Mouse (Mus musculus) liver, embryonic 15.5 days (tissue): Measurements from ENCODE around the gene Ddx21. TPM values are rescaled to one million over a fixed set of nuclear protein-coding genes. Genes with fewer than 3 reads are reported as not detected.
"Not testable (repeated sequence)": the region's sequence is repeated elsewhere in the genome, so short reads cannot be mapped to it uniquely, and the experiment has no call there.

Source experiments
- ATAC-seq: fragments of 200-750 bp; cut with Nextera tagmentation; 2 replicates; pipeline ENCODE4 v1.8.0; 2017; ENCODE audit warnings: moderate number of reproducible peaks, mild to moderate bottlenecking, moderate library complexity; ENCODE audit not compliant: insufficient read depth
- H3K27ac ChIP-seq: fragments of 300-500 bp; sonication (generic); replicated peaks from 2 replicates; pipeline ENCODE4 v1.5.1; 2015; ENCODE audit warnings: mild to moderate bottlenecking, inconsistent platforms
- H3K27me3 ChIP-seq: fragments of 300-500 bp; sonication (generic); 2 replicates; pipeline ENCODE4 v1.6.1; 2015; ENCODE audit warnings: mild to moderate bottlenecking, inconsistent platforms
- H3K36me3 ChIP-seq: fragments of 300-500 bp; sonication (generic); replicated peaks from 2 replicates; pipeline ENCODE4 v1.6.1; 2015; ENCODE audit warnings: moderate library complexity, mild to moderate bottlenecking, inconsistent platforms
- H3K4me1 ChIP-seq: fragments of 300-500 bp; sonication (generic); replicated peaks from 2 replicates; pipeline ENCODE4 v1.6.1; 2015; ENCODE audit warnings: inconsistent platforms
- H3K4me2 ChIP-seq: fragments of 300-500 bp; sonication (generic); 2 replicates; pipeline ENCODE4 v1.6.1; 2015; ENCODE audit warnings: moderate library complexity, mild to moderate bottlenecking, inconsistent platforms
- H3K4me3 ChIP-seq: fragments of 300-500 bp; sonication (generic); replicated peaks from 2 replicates; pipeline ENCODE4 v1.5.1; 2015; ENCODE audit warnings: mild to moderate bottlenecking, inconsistent platforms
- H3K9ac ChIP-seq: fragments of 300-500 bp; sonication (generic); 2 replicates; pipeline ENCODE4 v1.6.1; 2015; ENCODE audit warnings: moderate library complexity, mild to moderate bottlenecking, inconsistent platforms
- H3K9me3 ChIP-seq: fragments of 300-500 bp; sonication (generic); replicated peaks from 2 replicates; pipeline ENCODE4 v1.6.1; 2016; ENCODE audit warnings: inconsistent platforms
- WGBS: fragments of 180-500 bp; shearing (Covaris S2); methylation state at CpG from one replicate; pipeline ENCODE4 v1.1.7; 2015; ENCODE audit warnings: mixed read lengths; ENCODE audit not compliant: insufficient replicate concordance; 5-methylcytosine and 5-hydroxymethylcytosine counted together
- polyA plus RNA-seq: library from polyadenylated mRNA; unstranded; fragments of >200 nt; fragmentation: Nextera tagmentation; extraction: Ambion mirVana; gene quantifications from 2 replicates; pipeline ENCODE4 v1.2.1, GENCODE M21; 2015

Ddx21 gene
- polyA plus RNA-seq, 1 experiment from 2014 or later: 11.8 TPM

DNA sequence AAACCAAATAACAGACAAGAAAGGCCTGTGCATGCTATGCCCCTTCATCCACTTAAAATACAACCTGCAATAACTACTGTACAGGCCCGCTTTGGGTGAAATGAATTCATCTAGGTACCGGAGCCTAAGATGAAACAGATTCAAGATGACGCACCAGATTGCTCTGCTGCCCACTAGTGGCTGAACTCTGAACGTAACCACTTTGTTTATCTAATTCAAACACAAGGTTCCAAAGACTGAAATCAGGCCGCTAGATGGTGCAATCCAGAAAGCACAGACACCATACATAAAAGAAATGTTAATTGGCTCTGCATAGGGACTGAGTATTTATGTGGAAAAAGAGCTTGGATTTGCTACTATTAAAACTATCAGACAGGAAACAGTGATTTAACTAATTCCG, 11.9 kb downstream of the Ddx21 start:
- H3K4me1 ChIP-seq: 0 out of 2 replicates have a peak, but pooled peaks cover 3% of the 10 kb centered on the region
- no peaks in the 10 kb centered on the region for H3K9me3 ChIP-seq
- H3K4me2 ChIP-seq: no peak overlapping the region
- peaks cover 98% of the 10 kb centered on the region for H3K36me3 ChIP-seq
- H3K27ac ChIP-seq: no peak overlapping the region
- H3K27me3 ChIP-seq: no peaks in the 10 kb centered on the region
- ATAC-seq: no peak
- 29% methylated on average over 6 of the region's 6 CpGs for WGBS
- no peak overlapping the region for H3K4me3 ChIP-seq
- no peak overlapping the region for H3K9ac ChIP-seq

DNA sequence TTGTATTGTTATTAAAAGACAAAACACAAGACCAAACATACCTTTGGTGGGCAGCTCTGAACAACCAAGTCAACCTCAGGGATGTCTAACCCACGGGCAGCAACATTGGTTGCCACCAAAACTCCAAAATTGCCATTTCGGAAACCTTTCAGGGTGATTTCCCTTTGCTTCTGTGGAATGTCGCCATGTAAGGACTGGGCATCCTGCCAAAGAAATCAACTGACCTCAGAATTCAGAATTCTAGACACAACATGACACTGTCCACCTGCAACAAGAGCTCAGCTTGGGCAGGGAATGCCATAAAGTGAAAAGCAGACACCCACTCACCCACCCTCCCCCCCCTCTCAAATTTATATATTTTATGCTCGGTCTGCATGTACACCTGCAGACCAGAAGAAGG, 13.5 kb downstream of the Ddx21 start:
- ATAC-seq: no peak
- Histone ChIP-seq H3K27me3 (no peaks in the 10 kb centered on the region), H3K9me3 (no peaks in the 10 kb centered on the region), H3K9ac (no peak overlapping the region), H3K27ac (no peak overlapping the region), H3K4me1 (0 out of 2 replicates have a peak, but pooled peaks cover 3% of the 10 kb centered on the region), H3K4me3 (no peak overlapping the region), H3K4me2 (no peak overlapping the region), H3K36me3 (peaks cover 98% of the 10 kb centered on the region)
- WGBS: 61% methylated on average over 4 of the region's 4 CpGs

DNA sequence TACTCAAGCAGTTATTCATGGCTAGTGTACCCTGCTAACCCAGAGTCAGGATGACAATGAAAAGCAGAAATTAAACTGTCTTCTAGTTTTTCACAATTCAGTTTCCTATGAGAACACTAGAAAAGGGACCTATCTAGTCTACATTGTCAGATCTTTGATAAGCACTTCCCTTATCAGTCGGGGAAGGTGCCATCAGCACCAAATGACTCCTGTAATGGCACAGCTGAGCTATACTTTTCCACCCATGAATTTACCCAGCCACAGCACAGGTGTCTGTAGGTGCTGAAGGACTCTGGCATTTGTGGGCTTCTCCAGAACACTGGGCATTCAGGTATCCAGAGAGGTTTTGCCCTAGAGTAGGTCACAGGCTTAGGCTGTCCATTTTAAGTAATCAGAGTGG, 18.8 kb downstream of the Ddx21 start:
- no peak for ATAC-seq
- no peaks in the 10 kb centered on the region for H3K27me3 ChIP-seq
- H3K4me1 ChIP-seq: peaks cover 6% of the 10 kb centered on the region
- no peaks in the 10 kb centered on the region for H3K9me3 ChIP-seq
- H3K27ac ChIP-seq: no peak overlapping the region
- no peak overlapping the region for H3K9ac ChIP-seq
- H3K4me3 ChIP-seq: no peak overlapping the region
- no peak overlapping the region for H3K4me2 ChIP-seq
- 50% methylated on average over 1 of the region's 1 CpGs for WGBS
- H3K36me3 ChIP-seq: peaks cover 82% of the 10 kb centered on the region

DNA sequence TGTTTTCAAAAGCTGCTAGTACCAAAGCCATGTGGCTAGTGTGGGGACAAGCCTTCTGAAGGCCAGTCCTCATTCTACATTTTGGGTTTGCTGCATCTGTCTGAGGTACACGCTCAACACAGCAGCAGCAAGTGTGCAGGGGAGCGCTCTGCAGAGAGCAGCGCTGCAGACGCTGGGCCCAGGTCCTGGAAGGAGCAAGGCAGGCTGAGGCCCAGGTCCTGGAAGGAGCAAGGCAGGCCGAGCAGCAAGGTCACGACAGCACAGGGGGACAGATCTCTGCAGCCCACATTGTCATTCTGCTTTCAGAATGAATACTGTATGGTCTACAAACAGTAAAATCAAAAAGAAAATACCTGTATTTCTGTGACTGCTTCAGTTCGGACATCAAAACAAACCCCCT, 19.4 kb downstream of the Ddx21 start:
- Histone ChIP-seq H3K36me3 (peaks cover 77% of the 10 kb centered on the region), H3K4me2 (no peak overlapping the region), H3K4me1 (peaks cover 8% of the 10 kb centered on the region), H3K9me3 (no peaks in the 10 kb centered on the region), H3K4me3 (no peak overlapping the region), H3K9ac (no peak overlapping the region), H3K27me3 (no peaks in the 10 kb centered on the region), H3K27ac (no peak overlapping the region)
- 70% methylated on average over 7 of the region's 7 CpGs for WGBS
- no peak for ATAC-seq

DNA sequence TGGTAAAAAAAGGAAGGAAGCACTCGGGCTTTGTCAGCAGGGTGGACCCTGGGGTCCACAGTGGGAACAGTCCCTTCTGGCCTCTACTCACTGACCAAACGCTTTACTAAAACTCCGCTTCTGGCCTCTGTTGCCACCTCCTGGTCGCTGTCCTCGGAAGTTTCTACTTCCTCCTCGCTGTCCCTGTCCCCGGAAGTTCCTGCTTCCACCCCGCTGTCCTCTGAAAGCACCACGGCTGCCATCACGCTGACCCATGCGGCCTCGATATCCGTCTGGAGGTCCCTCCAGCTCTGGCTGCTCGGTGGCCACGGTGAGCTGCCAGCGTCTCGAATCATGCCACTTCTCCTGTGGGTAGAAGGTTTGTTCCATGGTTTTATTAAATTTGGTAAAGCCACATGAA, 19.8 kb downstream of the Ddx21 start:
- peaks cover 72% of the 10 kb centered on the region for H3K36me3 ChIP-seq
- no peak for ATAC-seq
- no peak overlapping the region for H3K9ac ChIP-seq
- H3K27me3 ChIP-seq: no peaks in the 10 kb centered on the region
- H3K9me3 ChIP-seq: no peaks in the 10 kb centered on the region
- peaks cover 13% of the 10 kb centered on the region for H3K4me1 ChIP-seq
- H3K27ac ChIP-seq: no peak overlapping the region
- no peak overlapping the region for H3K4me3 ChIP-seq
- 82% methylated on average over 17 of the region's 17 CpGs for WGBS
- no peak overlapping the region for H3K4me2 ChIP-seq

DNA sequence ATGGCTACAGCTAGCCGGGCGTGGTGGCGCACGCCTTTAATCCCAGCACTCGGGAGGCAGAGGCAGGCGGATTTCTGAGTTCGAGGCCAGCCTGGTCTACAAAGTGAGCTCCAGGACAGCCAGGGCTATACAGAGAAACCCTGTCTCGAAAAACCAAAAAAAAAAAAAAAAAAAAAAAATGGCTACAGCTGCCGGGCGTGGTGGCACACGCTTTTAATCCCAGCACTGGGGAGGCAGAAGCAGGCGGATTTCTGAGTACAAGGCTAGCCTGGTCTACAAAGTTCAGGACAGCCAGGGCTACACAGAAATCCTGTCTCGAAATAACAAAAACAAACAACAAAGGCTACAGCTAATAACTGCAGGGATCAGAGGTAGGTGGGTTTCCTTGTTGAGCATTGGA, 23.0 kb downstream of the Ddx21 start:
- ATAC-seq, H3K9me3 ChIP-seq, H3K9ac ChIP-seq, H3K27me3 ChIP-seq, H3K4me3 ChIP-seq, H3K4me2 ChIP-seq: not testable (repeated sequence)
- H3K4me1 ChIP-seq: peaks cover 18% of the 10 kb centered on the region
- H3K27ac ChIP-seq: 0 out of 2 replicates have a peak overlapping the region, but pooled peaks have one; percentile 24
- 77% methylated on average over 12 of the region's 13 CpGs for WGBS
- H3K36me3 ChIP-seq: peaks cover 50% of the 10 kb centered on the region

DNA sequence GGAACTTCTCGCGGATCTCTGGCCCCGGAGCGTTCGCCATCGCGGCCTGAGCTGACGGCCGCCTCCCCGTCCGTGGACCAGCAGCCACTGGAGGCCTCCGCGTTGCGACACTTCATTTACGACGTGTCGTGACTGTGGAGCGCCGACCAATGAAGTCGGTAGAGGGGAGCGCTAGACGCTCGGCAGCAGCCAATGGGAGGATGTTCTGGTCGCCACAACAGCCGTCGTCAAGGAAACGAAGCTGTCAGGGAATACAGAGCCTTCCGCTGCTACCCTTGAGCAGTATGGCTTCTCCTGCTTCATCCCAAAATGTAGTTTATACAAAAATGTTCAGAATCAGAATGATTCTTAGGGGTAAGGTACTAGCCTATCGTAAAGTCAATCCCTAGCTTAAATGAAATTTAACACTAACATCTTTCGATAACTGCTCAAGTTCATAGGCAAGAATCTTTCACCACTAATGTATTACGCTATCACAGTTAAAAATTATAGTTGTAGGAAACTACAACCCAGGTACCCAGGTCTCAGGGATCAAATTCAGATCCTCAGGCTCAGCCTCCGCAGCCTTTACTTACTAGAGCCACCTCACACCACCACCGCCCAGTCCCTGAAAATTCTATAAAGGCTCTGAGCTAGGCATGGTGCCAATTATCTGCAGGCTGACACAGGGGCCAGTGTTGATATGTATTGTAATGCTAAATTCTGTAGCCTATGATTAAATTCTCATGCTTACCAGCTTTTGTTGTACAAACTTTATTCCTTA, 23.6 kb downstream of the Ddx21 start, which contains the start of gene Kif1bp:
Gene Kif1bp, minus strand, starts transcription at position 120 of the 763 bp plus-strand sequence.
- Histone ChIP-seq H3K9ac (peak within 1 kb of the TSS; percentile 76), H3K36me3 (peaks cover 49% of the 10 kb centered on the region), H3K4me3 (peak within 1 kb of the TSS; percentile 94), H3K27ac (peak within 1 kb of the TSS; percentile 82), H3K4me2 (peak within 1 kb of the TSS; percentile 92), H3K27me3 (no peaks in the 10 kb centered on the region), H3K4me1 (peaks cover 18% of the 10 kb centered on the region), H3K9me3 (no peaks in the 10 kb centered on the region)
- peak; percentile 92 for ATAC-seq
- WGBS: 6% methylated on average over 33 of the region's 33 CpGs

DNA sequence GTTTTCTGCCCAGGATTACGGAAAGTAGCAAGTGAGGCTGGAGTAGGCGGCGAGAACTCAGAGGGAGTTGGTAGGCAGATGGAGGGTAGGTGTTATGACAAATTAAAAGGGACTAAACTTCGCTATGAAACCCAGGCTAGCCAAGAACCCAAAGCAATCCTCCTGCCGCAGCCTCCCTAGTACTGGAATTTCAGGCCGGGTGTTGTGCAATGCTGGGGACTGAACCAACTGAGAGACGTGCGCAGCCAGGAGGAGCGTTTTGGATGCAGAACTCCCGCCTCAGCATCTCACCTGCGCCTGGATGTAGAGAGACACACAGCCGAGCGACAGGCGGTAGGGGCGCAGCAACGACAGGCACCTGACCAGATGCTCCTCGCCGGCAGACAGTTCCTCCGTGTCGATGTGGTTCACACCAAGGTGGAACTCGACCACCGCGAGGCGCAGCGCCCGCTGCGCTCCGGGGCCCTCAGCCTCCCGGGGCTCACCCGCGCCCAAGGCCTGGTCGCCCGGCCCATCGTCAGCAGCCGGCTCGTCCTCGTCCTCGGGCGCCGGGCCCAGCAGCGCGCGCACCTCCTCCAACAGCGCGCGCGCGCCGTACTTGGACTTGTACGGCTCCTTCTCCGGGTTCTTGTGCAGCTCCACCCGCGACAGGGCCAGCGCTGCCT, 24.3 kb downstream of the Ddx21 start:
- Histone ChIP-seq H3K36me3 (peaks cover 47% of the 10 kb centered on the region), H3K27me3 (no peaks in the 10 kb centered on the region), H3K4me3 (peak overlapping the region; percentile 94), H3K27ac (peak overlapping the region; percentile 82), H3K4me1 (peaks cover 18% of the 10 kb centered on the region), H3K9ac (peak overlapping the region; percentile 76), H3K4me2 (peak overlapping the region; percentile 92), H3K9me3 (no peaks in the 10 kb centered on the region)
- WGBS: 2% methylated on average over 43 of the region's 54 CpGs
- ATAC-seq: peak; percentile 87

DNA sequence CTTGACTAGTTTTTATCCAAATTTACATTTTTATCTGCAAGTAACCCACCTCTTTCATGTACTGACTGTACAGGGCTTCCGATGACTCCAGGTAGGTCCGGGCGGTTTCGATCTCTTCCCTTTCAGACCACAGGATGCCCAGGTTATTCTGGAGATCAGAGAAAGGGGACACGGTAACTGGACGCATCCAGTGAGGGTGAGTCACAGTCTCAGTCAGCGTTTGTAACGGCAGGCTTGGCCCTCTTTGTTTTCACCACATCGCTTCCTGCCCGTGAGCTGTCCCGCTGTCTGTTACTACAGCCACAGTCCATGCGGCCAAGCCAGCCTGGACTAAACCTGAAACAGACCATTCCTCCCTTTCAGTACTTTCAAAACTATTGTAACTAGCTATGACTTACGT, 27.1 kb downstream of the Ddx21 start:
- Histone ChIP-seq H3K4me1 (peaks cover 18% of the 10 kb centered on the region), H3K9me3 (no peaks in the 10 kb centered on the region), H3K4me3 (no peak overlapping the region), H3K27me3 (no peaks in the 10 kb centered on the region), H3K27ac (no peak overlapping the region), H3K9ac (no peak overlapping the region), H3K36me3 (peaks cover 38% of the 10 kb centered on the region), H3K4me2 (no peak overlapping the region)
- WGBS: 78% methylated on average over 13 of the region's 13 CpGs
- ATAC-seq: no peak

DNA sequence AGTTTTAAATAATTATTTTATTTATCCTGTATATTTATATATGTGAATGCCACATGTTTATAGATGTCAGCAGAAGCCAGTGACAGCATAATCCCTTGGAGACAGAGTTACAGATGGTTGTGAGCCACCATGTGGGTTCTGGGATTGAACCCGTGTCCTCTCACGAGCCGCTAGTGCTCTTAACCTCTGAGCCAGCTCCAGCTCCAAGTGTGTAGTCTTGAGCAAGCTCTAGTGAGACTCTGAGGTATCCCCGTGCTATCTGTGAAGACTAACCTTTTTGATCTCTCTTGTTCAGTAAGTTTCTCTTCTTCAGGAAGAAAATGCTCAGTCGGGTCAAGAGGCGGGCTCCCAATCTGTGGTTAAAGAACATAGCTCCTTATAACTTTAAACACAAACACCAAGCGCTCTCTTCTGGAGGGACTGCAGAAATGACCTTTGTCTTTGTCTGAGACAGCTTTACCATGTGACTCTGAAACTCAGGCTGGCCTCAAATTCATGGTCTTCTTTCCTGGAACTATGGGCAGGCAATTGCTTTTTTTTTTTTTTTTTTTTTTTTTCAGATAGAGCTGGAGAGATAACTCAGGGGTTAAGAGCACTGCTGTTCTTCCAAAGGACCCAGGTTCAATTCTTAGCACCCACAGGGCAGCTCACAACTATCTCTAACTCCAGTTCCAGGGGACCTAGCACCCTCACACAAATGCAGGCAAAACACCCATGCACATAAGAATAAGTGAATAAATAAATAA, 31.8 kb downstream of the Ddx21 start:
- Histone ChIP-seq H3K4me3 (no peak overlapping the region), H3K9me3 (no peaks in the 10 kb centered on the region), H3K9ac (no peak overlapping the region), H3K27me3 (no peaks in the 10 kb centered on the region), H3K4me1 (peaks cover 5% of the 10 kb centered on the region; the same call in 1 of the 2 replicates), H3K36me3 (peaks cover 75% of the 10 kb centered on the region), H3K27ac (no peak overlapping the region), H3K4me2 (no peak overlapping the region)
- ATAC-seq: no peak
- 67% methylated on average over 7 of the region's 7 CpGs for WGBS

DNA sequence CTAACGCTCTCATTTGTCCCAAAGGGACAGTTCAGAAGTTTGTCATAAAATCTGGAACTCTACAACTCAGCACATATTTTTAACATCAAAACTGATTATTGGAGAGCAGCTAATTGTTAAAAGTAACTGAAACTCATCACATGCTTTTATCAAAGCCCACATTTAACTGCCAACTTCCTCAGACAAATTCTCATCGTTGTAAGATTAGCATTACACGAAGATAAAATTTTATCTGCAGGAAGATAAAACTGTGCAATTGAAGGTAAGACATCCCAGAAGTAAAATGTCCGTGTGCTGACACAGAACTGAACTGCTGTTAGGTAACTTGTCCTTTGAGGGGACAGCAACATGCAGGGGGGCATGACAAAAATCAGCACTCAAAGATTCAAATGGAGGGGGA, 33.2 kb downstream of the Ddx21 start:
- WGBS: 32% methylated on average over 4 of the region's 4 CpGs
- no peaks in the 10 kb centered on the region for H3K27me3 ChIP-seq
- H3K9ac ChIP-seq: no peak overlapping the region
- no peak for ATAC-seq
- no peak overlapping the region for H3K4me3 ChIP-seq
- peaks cover 5% of the 10 kb centered on the region; the same call in 1 of the 2 replicates for H3K4me1 ChIP-seq
- no peak overlapping the region for H3K4me2 ChIP-seq
- no peaks in the 10 kb centered on the region for H3K9me3 ChIP-seq
- H3K36me3 ChIP-seq: peaks cover 77% of the 10 kb centered on the region
- H3K27ac ChIP-seq: no peak overlapping the region
